Mouse (Mus musculus) CD4-positive, CD25-positive, alpha-beta regulatory T cell, adult 2 months (primary cell): Measurements from ENCODE around the gene Rpp30.

Experiments
- DNase-seq: peaks from one replicate; pipeline ENCODE4 v3.0.0-alpha.2; 2012; ENCODE audit warnings: low read depth, low spot score

The Rpp30 gene

GRCm38 (mm10) chr19:36128440-36128839, 44.9 kb downstream of the Rpp30 start:
- DNase-seq = no peak

- DNase-seq = no peak
These were observed 45.7 kb downstream of the Rpp30 start for GRCm38 (mm10) chr19:36129213-36129612.

- no peak for DNase-seq
These were observed 46.1 kb downstream of the Rpp30 start for GRCm38 (mm10) chr19:36129643-36130042.

GRCm38 (mm10) chr19:36130181-36130580, 46.7 kb downstream of the Rpp30 start:
- no peak for DNase-seq

GRCm38 (mm10) chr19:36131990-36132389, 48.5 kb downstream of the Rpp30 start:
- DNase-seq = no peak

GRCm38 (mm10) chr19:36133064-36133463, 49.5 kb downstream of the Rpp30 start:
- DNase-seq = no peak

- no peak for DNase-seq
These were observed 50.2 kb downstream of the Rpp30 start for GRCm38 (mm10) chr19:36133731-36134130.

- DNase-seq = no peak
These were observed 60.1 kb downstream of the Rpp30 start for GRCm38 (mm10) chr19:36143571-36143970.

GRCm38 (mm10) chr19:36148578-36148977, 65.1 kb downstream of the Rpp30 start:
- DNase-seq = no peak

- DNase-seq = no peak
These were observed 66.9 kb downstream of the Rpp30 start for GRCm38 (mm10) chr19:36150241-36151007.
